Mouse (Mus musculus) intestine, postnatal 0 days (tissue): ENCODE data around the gene Dnal1. TPM values are rescaled to one million over a fixed set of nuclear protein-coding genes. Genes with fewer than 3 reads are reported as not detected.

Experiments
- ATAC-seq: fragments of 200-750 bp; cut with Nextera tagmentation; 2 replicates; pipeline ENCODE4 v1.8.0; 2017; ENCODE audit warnings: mild to moderate bottlenecking, moderate TSS enrichment, moderate library complexity
- H3K27ac ChIP-seq: fragments of 300-500 bp; sonication (generic); 2 replicates; pipeline ENCODE4 v1.5.1; 2014; ENCODE audit warnings: mild to moderate bottlenecking, low read depth, low read length, moderate library complexity
- H3K27me3 ChIP-seq: fragments of 300-500 bp; sonication (generic); replicated peaks from 2 replicates; pipeline ENCODE4 v1.6.1; 2014; ENCODE audit warnings: low read length, mixed read lengths; ENCODE audit not compliant: control insufficient read depth, insufficient read depth
- H3K36me3 ChIP-seq: fragments of 300-500 bp; sonication (generic); 2 replicates; pipeline ENCODE4 v1.6.1; 2014; ENCODE audit warnings: mild to moderate bottlenecking, moderate library complexity; ENCODE audit not compliant: control insufficient read depth, insufficient read depth
- H3K4me1 ChIP-seq: fragments of 300-500 bp; sonication (generic); replicated peaks from 2 replicates; pipeline ENCODE4 v1.6.1; 2014; ENCODE audit warnings: antibody characterized with exemption, low read length, mixed read lengths; ENCODE audit not compliant: control insufficient read depth, insufficient read depth
- H3K4me2 ChIP-seq: fragments of 300-500 bp; sonication (generic); replicated peaks from 2 replicates; pipeline ENCODE4 v1.6.1; 2014; ENCODE audit warnings: low read depth, mild to moderate bottlenecking, moderate library complexity
- H3K4me3 ChIP-seq: fragments of 300-500 bp; sonication (generic); 2 replicates; pipeline ENCODE4 v1.5.1; 2014; ENCODE audit warnings: low read depth, low read length
- H3K9ac ChIP-seq: fragments of 300-500 bp; sonication (generic); 2 replicates; pipeline ENCODE4 v1.6.1; 2014; ENCODE audit warnings: mild to moderate bottlenecking, low read depth, low read length
- H3K9me3 ChIP-seq: fragments of 300-500 bp; sonication (generic); 2 replicates; pipeline ENCODE4 v1.6.1; 2016; ENCODE audit warnings: mixed run types; ENCODE audit not compliant: control insufficient read depth
- CTCF ChIP-seq: sonication (generic); IDR thresholded peaks from 2 replicates; pipeline ENCODE4 v1.5.1; 2016; ENCODE audit warnings: low read depth, mild to moderate bottlenecking, control low read depth, antibody characterized with exemption, moderate library complexity
- WGBS: fragments of 180-500 bp; shearing (Covaris S2); extraction: QIAGEN DNeasy Blood & Tissue Kit; methylation state at CpG from one replicate; pipeline ENCODE4 v1.1.7; 2014; 5-methylcytosine and 5-hydroxymethylcytosine counted together
- polyA plus RNA-seq: library from polyadenylated mRNA; unstranded; fragments of >200 nt; fragmentation: Nextera tagmentation; extraction: Ambion mirVana; gene quantifications from 2 replicates; pipeline ENCODE4 v1.2.1, GENCODE M21; 2015

Gene Dnal1
- polyA plus RNA-seq, 1 experiment from 2014 or later: 1.0 TPM

DNA sequence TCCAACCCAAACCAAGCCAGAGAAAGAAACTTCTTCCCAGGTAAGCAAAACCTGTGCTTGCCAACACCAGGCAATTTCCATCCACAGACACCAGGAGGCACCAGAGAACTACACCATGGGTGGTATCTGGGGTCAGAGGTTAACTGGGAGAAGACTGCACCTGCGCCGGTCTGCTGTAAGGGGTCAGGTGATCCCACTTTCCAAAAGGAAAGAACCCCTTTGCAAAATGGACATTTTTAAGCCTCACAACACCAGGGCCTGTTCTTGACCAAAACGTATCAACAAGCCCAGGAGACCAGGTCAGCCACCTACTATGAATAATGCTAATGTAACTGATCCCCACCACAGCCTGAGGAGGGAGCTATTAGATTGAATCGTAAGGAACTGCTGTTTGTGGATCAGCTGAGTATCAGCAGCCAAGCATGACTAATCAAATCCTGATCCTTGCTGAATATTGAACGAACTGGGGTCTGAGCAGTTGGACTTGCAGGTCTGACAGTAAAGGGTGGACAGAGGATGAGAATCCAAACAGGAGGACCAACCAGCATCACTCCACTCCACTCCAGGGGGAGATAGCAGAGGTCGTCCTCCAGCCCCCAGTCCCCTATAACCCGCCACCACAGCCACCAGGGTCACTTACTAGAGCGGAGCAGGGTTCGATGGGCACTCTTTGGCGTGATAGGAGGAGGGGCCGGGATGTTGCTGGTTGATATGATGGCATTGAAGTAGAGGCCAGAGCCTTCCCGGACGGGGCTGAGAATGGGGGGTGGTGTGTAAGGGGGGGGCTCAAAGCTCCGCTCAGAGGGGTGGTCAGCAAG is 47.7 kb downstream of the Dnal1 start:
- peak; percentile 48 for ATAC-seq
- H3K4me3 ChIP-seq: no peak overlapping the region
- WGBS: 76% methylated on average over 14 of the region's 14 CpGs
- H3K36me3 ChIP-seq: peaks cover 63% of the 10 kb centered on the region
- H3K9me3 ChIP-seq: no peaks in the 10 kb centered on the region
- H3K27me3 ChIP-seq: no peaks in the 10 kb centered on the region
- H3K4me1 ChIP-seq: no peaks in the 10 kb centered on the region
- no peak overlapping the region for H3K9ac ChIP-seq
- no peak overlapping the region for H3K27ac ChIP-seq
- H3K4me2 ChIP-seq: no peak overlapping the region
- peak; percentile 85 for TF ChIP-seq CTCF

DNA sequence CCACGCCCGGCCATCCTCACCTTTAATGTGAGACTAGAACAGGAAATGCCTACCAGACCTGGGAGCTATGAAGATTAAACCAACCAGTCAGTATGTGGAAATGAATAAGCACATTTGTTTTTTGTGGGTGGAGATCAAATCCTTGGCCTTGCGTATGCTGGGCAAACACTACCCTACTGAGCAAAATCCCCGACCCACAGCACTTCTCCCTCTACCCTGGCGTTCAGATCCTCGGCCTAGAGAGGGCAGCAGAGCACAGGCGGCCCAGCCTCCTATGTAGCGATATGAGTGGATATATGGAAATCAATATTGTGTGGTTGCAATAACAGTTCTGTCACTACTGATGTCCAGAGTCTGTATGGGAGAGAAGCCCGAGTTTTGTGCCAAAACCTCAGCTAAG is 49.0 kb downstream of the Dnal1 start:
- no peak overlapping the region for H3K4me2 ChIP-seq
- no peaks in the 10 kb centered on the region for H3K9me3 ChIP-seq
- no peak overlapping the region for H3K4me3 ChIP-seq
- no peak overlapping the region; the same call in 1 of the 2 replicates for H3K27ac ChIP-seq
- no peaks in the 10 kb centered on the region for H3K27me3 ChIP-seq
- peaks cover 59% of the 10 kb centered on the region for H3K36me3 ChIP-seq
- peak; percentile 86 for TF ChIP-seq CTCF
- 0 out of 2 replicates have a peak, but pooled peaks cover 5% of the 10 kb centered on the region for H3K4me1 ChIP-seq
- H3K9ac ChIP-seq: no peak overlapping the region
- 71% methylated on average over 9 of the region's 9 CpGs for WGBS
- peak; percentile 35; the same call in 1 of the 2 replicates for ATAC-seq

DNA sequence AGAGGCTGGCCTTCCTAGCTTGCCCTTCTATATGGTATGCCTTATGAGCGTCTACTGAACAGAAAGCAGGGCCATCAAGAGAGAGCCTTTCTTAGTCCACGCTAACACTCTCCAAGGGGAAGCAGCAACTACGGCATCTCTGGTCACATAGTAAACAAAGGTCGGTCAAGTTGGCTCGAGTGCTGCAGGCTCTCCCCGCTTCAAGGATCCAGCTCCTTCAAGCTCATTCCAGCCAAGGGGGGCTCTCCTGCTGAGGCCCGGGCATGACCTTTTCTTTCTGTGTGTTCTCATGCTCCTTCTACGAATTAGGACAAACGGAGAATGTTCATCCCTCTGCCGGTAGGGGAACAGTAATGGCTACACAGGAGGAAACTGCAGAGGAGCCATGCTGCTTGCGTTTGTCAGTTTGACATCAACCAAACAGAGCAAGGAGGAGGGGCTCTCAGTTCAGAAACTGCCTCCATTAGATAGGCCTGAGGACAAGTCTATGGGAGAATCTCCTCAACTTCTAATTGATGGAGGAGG is 49.5 kb downstream of the Dnal1 start:
- Histone ChIP-seq H3K27ac (no peak overlapping the region; the same call in 1 of the 2 replicates), H3K27me3 (no peaks in the 10 kb centered on the region), H3K4me1 (0 out of 2 replicates have a peak, but pooled peaks cover 5% of the 10 kb centered on the region), H3K9ac (no peak overlapping the region), H3K4me2 (no peak overlapping the region), H3K4me3 (no peak overlapping the region), H3K36me3 (peaks cover 54% of the 10 kb centered on the region), H3K9me3 (no peaks in the 10 kb centered on the region)
- ATAC-seq: no peak
- WGBS: 85% methylated on average over 11 of the region's 11 CpGs
- TF ChIP-seq CTCF: no peak

DNA sequence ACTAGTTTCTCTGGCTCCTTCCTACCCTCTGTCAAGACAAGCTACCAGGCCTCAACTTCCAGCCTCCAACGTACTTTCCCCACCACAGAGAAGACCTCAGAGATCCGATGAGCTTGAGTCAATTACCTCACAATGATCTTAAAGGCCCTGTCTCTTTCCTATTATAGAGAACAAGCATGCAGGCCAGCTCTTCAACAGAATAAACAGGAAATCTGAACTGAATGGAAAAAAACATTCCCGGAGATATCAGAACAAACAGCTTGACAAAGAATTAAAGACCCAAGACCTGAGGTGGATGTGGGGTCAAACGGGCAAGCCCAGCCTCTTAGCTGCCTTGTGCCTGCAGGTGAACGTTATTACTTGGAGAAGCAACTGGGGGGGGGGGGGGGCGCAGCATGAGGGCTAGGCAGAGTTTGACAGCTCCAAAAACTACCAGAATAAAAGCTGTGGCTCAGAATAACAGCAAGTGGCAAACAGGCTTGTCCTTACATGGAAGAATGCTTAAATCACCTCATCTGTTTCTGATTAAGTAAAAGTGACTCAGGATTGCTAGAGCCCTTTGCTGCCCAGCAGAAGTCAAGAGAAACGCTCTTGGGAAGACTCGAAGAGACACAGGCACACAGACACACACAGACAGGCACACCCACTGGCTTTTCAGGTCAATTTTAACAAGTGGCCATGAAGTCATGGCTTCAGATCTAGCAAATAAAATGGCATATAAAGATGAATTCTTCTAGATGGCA is 51.6 kb downstream of the Dnal1 start:
- Histone ChIP-seq H3K4me1 (0 out of 2 replicates have a peak, but pooled peaks cover 5% of the 10 kb centered on the region), H3K27me3 (no peaks in the 10 kb centered on the region), H3K36me3 (peaks cover 36% of the 10 kb centered on the region; the same call in 1 of the 2 replicates), H3K4me3 (no peak overlapping the region), H3K27ac (peak overlapping the region; percentile 37), H3K9ac (no peak overlapping the region), H3K4me2 (no peak overlapping the region), H3K9me3 (no peaks in the 10 kb centered on the region)
- no peak for TF ChIP-seq CTCF
- WGBS: 26% methylated on average over 7 of the region's 8 CpGs
- no peak for ATAC-seq

DNA sequence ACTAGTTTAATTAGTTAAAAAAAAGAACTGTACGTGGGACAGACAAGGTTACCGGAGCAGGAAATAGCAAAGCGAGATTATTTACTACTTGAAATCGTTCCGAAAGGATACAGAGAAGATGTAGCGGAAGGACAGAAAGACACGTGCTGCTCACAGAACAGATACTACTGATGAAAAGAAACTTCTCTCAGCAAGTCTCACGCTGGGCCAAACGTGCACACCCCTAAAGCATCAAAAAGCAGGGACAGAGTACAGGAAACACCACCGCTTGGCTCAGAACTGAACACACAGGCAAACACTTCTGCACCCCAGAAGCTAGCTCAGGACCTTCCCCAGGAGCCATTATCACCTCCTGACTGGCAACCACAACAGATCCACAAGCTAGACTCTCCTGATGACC is 56.4 kb downstream of the Dnal1 start:
- Histone ChIP-seq H3K27me3 (no peaks in the 10 kb centered on the region), H3K4me3 (no peak overlapping the region), H3K4me1 (peaks cover 18% of the 10 kb centered on the region; the same call in 1 of the 2 replicates), H3K4me2 (no peak overlapping the region), H3K36me3 (peaks cover 42% of the 10 kb centered on the region), H3K27ac (no peak overlapping the region), H3K9ac (no peak overlapping the region), H3K9me3 (no peaks in the 10 kb centered on the region)
- 82% methylated on average over 10 of the region's 10 CpGs for WGBS
- TF ChIP-seq CTCF: no peak
- no peak for ATAC-seq

DNA sequence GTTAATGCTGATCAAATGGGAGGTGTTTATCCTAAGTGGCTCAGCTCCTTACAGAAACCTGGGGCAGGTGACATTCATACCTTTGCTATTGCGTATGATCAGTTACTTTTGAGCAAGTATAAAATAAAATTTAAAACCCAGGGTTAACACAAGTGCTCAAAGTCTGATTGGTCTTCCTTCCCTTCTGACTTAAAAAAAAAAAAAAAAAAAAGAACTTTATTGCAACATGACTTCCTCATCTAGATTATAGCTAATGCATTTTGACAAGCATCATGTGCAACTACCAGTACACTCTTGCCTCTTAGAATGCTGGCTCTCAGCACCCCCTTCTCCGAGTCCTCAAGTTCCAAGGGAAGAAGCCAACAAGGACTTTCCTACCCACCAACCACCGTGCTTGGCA is 58.0 kb downstream of the Dnal1 start:
- Histone ChIP-seq H3K36me3 (peaks cover 36% of the 10 kb centered on the region), H3K27me3 (no peaks in the 10 kb centered on the region), H3K4me1 (peaks cover 28% of the 10 kb centered on the region), H3K27ac (no peak overlapping the region), H3K4me3 (no peak overlapping the region), H3K9ac (no peak overlapping the region), H3K4me2 (no peak overlapping the region), H3K9me3 (no peaks in the 10 kb centered on the region)
- 89% methylated on average over 3 of the region's 3 CpGs for WGBS
- TF ChIP-seq CTCF: no peak
- no peak for ATAC-seq
